30 mouse cellular contexts compared by ENCODE assay signal in the genomic region with DNA sequence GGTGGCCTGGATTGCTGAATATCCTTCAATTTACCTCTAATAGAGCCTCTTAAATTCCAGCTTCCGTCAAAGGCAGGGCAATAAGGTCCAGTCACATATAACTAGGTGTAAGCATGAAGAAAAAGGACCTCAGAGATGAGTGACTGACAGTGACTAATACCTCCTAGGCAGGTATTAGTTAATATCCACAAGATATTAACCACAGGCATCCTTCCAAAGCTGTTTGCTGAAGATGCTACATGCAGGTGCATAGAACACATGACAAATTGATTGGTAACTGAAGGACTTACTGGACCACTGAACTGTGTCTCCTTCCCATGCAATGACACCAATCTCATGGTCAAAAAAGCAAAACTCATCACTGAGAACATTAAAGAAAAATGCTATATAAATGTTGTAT.
"Had no signal": no experiment of that assay in that cellular context is flagged by ENCODE, and none has a peak within 500 bp of the region (broad histone marks: within the 10 kb centered on the region; RNA-seq: fewer than 3 reads in every experiment).

No protein-coding gene starts in this region.

- H3K27ac ChIP-seq: limb, embryonic 10.5 days; limb, embryonic 12.5 days; limb, embryonic 13.5 days; limb, embryonic 15.5 days; liver, embryonic 12.5 days; liver, embryonic 13.5 days; liver, embryonic 14.5 days; liver, embryonic 15.5 days; lung, embryonic 15.5 days; macrophage; midbrain, embryonic 10.5 days; midbrain, embryonic 12.5 days; midbrain, embryonic 13.5 days; midbrain, embryonic 15.5 days had no signal

- ATAC-seq: liver, embryonic 12.5 days; liver, postnatal 0 days; lung, postnatal 0 days; midbrain, embryonic 13.5 days; midbrain, embryonic 15.5 days had no signal

- H3K9me3 ChIP-seq: limb, embryonic 10.5 days; limb, embryonic 12.5 days; limb, embryonic 13.5 days; limb, embryonic 15.5 days; liver, embryonic 12.5 days; liver, embryonic 13.5 days; liver, embryonic 15.5 days; lung, embryonic 15.5 days; megakaryocyte, embryonic 14.5 days; midbrain, embryonic 10.5 days; midbrain, embryonic 12.5 days; midbrain, embryonic 13.5 days; midbrain, embryonic 15.5 days had no signal

- H3K36me3 ChIP-seq: limb, embryonic 10.5 days; limb, embryonic 12.5 days; limb, embryonic 13.5 days; limb, embryonic 15.5 days; liver, embryonic 12.5 days; liver, embryonic 13.5 days; liver, embryonic 15.5 days; lung, embryonic 15.5 days; midbrain, embryonic 10.5 days; midbrain, embryonic 12.5 days; midbrain, embryonic 13.5 days; midbrain, embryonic 15.5 days had no signal

- H3K9ac ChIP-seq: limb, embryonic 12.5 days; limb, embryonic 13.5 days; limb, embryonic 15.5 days; liver, embryonic 12.5 days; liver, embryonic 13.5 days; liver, embryonic 14.5 days; liver, embryonic 15.5 days; liver, postnatal 0 days; lung, embryonic 14.5 days; lung, embryonic 15.5 days; midbrain, embryonic 12.5 days; midbrain, embryonic 13.5 days; midbrain, embryonic 15.5 days had no signal

- H3K4me2 ChIP-seq: limb, embryonic 12.5 days; limb, embryonic 13.5 days; limb, embryonic 15.5 days; liver, embryonic 11.5 days; liver, embryonic 12.5 days; liver, embryonic 13.5 days; liver, embryonic 15.5 days; lung, embryonic 14.5 days; lung, embryonic 15.5 days; midbrain, embryonic 11.5 days; midbrain, embryonic 12.5 days; midbrain, embryonic 13.5 days; midbrain, embryonic 15.5 days had no signal

- H3K4me1 ChIP-seq: limb, embryonic 12.5 days; limb, embryonic 13.5 days; limb, embryonic 15.5 days; liver, embryonic 12.5 days; liver, embryonic 13.5 days; liver, embryonic 15.5 days; lung, embryonic 15.5 days; midbrain, embryonic 10.5 days; midbrain, embryonic 12.5 days had no signal

- DNase-seq: left cerebral cortex, postnatal 4 days; liver; liver, embryonic 13.5 days; liver, postnatal 0 days; lung, adult 18-20 months; lung, adult 2 months; lung, embryonic 14.5 days; lung, postnatal 10 days; lung, postnatal 14 days; lung, postnatal 36 days; lung, postnatal 4 days; midbrain, embryonic 14.5 days had no signal

- H3K4me3 ChIP-seq: limb, embryonic 10.5 days; limb, embryonic 12.5 days; limb, embryonic 13.5 days; limb, embryonic 15.5 days; liver, embryonic 12.5 days; liver, embryonic 13.5 days; liver, embryonic 15.5 days; lung, embryonic 15.5 days; megakaryocyte, embryonic 14.5 days; midbrain, embryonic 10.5 days; midbrain, embryonic 12.5 days; midbrain, embryonic 13.5 days; midbrain, embryonic 15.5 days; myocyte had no signal

- H3K27me3 ChIP-seq: limb, embryonic 12.5 days; limb, embryonic 13.5 days; limb, embryonic 15.5 days; liver, embryonic 12.5 days; liver, embryonic 13.5 days; liver, embryonic 15.5 days; lung, embryonic 15.5 days; midbrain, embryonic 12.5 days; midbrain, embryonic 13.5 days; midbrain, embryonic 15.5 days had no signal
